Mouse (Mus musculus): ENCODE results near the gene Stmnd1.
"Not testable (repeated sequence)": the region's sequence is repeated elsewhere in the genome, so short reads cannot be mapped to it uniquely, and the experiment has no call there.

Stmnd1 gene

GRCm38 (mm10) chr13:46288372-46288771 is 14.9 kb downstream of the Stmnd1 start:
- DNase-seq (ENCODE audit: low spot score in 2 of 2): no peak

GRCm38 (mm10) chr13:46290537-46290936 is 17.0 kb downstream of the Stmnd1 start:
- no peak for DNase-seq (ENCODE audit: low spot score in 2 of 2)

- no peak for DNase-seq (ENCODE audit: low spot score in 2 of 2)
Measured at GRCm38 (mm10) chr13:46294365-46294764, 20.8 kb downstream of the Stmnd1 start.

- DNase-seq (ENCODE audit: low spot score in 2 of 2): no peak
Measured at GRCm38 (mm10) chr13:46297701-46298100, 24.2 kb downstream of the Stmnd1 start.

GRCm38 (mm10) chr13:46310790-46311189 is 37.3 kb downstream of the Stmnd1 start:
- DNase-seq (ENCODE audit: low spot score in 2 of 2): peak; percentile 57 to 82

GRCm38 (mm10) chr13:46313176-46313575 is 39.7 kb downstream of the Stmnd1 start:
- DNase-seq (ENCODE audit: low spot score in 2 of 2): no peak

- no peak for DNase-seq (ENCODE audit: low spot score in 2 of 2)
Measured at GRCm38 (mm10) chr13:46315165-46315564, 41.6 kb downstream of the Stmnd1 start.

GRCm38 (mm10) chr13:46326351-46326985 is 52.9 kb downstream of the Stmnd1 start:
- DNase-seq (ENCODE audit: low spot score in 2 of 2): no peak

- DNase-seq (ENCODE audit: low spot score in 2 of 2): peak; percentile 46 to 77
Measured at GRCm38 (mm10) chr13:46335020-46335419, 61.5 kb downstream of the Stmnd1 start.

- DNase-seq (ENCODE audit: low spot score in 2 of 2): not testable (repeated sequence)
Measured at GRCm38 (mm10) chr13:46336281-46336680, 62.8 kb downstream of the Stmnd1 start.

- DNase-seq (ENCODE audit: low spot score in 2 of 2): no peak
Measured at GRCm38 (mm10) chr13:46337791-46338190, 64.3 kb downstream of the Stmnd1 start.

GRCm38 (mm10) chr13:46339954-46340353 is 66.4 kb downstream of the Stmnd1 start:
- no peak for DNase-seq (ENCODE audit: low spot score in 2 of 2)

- no peak for DNase-seq (ENCODE audit: low spot score in 2 of 2)
Measured at GRCm38 (mm10) chr13:46340583-46340982, 67.1 kb downstream of the Stmnd1 start.

- no peak for DNase-seq (ENCODE audit: low spot score in 2 of 2)
Measured at GRCm38 (mm10) chr13:46341419-46341818, 67.9 kb downstream of the Stmnd1 start.

GRCm38 (mm10) chr13:46343226-46343625 is 69.7 kb downstream of the Stmnd1 start:
- DNase-seq (ENCODE audit: low spot score in 2 of 2): peak; percentile 21 to 39

GRCm38 (mm10) chr13:46346830-46347512 is 73.5 kb downstream of the Stmnd1 start:
- peak; percentile 29 to 32 for DNase-seq (ENCODE audit: low spot score in 2 of 2)

- DNase-seq (ENCODE audit: low spot score in 2 of 2): no peak
Measured at GRCm38 (mm10) chr13:46349664-46350063, 76.1 kb downstream of the Stmnd1 start.

All from frontal cortex, postnatal 36 days (tissue).